Mouse (Mus musculus) liver, embryonic 15.5 days (tissue): ENCODE measurements around the gene Abi1. TPM values are rescaled to one million over a fixed set of nuclear protein-coding genes. Genes with fewer than 3 reads are reported as not detected.
"Not testable (repeated sequence)": the region's sequence is repeated elsewhere in the genome, so short reads cannot be mapped to it uniquely, and the experiment has no call there.

Experiments used
- ATAC-seq: fragments of 200-750 bp; cut with Nextera tagmentation; 2 replicates; pipeline ENCODE4 v1.8.0; 2017; ENCODE audit warnings: moderate number of reproducible peaks, mild to moderate bottlenecking, moderate library complexity; ENCODE audit not compliant: insufficient read depth
- H3K27ac ChIP-seq: fragments of 300-500 bp; sonication (generic); replicated peaks from 2 replicates; pipeline ENCODE4 v1.5.1; 2015; ENCODE audit warnings: mild to moderate bottlenecking, inconsistent platforms
- H3K27me3 ChIP-seq: fragments of 300-500 bp; sonication (generic); 2 replicates; pipeline ENCODE4 v1.6.1; 2015; ENCODE audit warnings: mild to moderate bottlenecking, inconsistent platforms
- H3K36me3 ChIP-seq: fragments of 300-500 bp; sonication (generic); replicated peaks from 2 replicates; pipeline ENCODE4 v1.6.1; 2015; ENCODE audit warnings: moderate library complexity, mild to moderate bottlenecking, inconsistent platforms
- H3K4me1 ChIP-seq: fragments of 300-500 bp; sonication (generic); replicated peaks from 2 replicates; pipeline ENCODE4 v1.6.1; 2015; ENCODE audit warnings: inconsistent platforms
- H3K4me2 ChIP-seq: fragments of 300-500 bp; sonication (generic); 2 replicates; pipeline ENCODE4 v1.6.1; 2015; ENCODE audit warnings: moderate library complexity, mild to moderate bottlenecking, inconsistent platforms
- H3K4me3 ChIP-seq: fragments of 300-500 bp; sonication (generic); replicated peaks from 2 replicates; pipeline ENCODE4 v1.5.1; 2015; ENCODE audit warnings: mild to moderate bottlenecking, inconsistent platforms
- H3K9ac ChIP-seq: fragments of 300-500 bp; sonication (generic); 2 replicates; pipeline ENCODE4 v1.6.1; 2015; ENCODE audit warnings: moderate library complexity, mild to moderate bottlenecking, inconsistent platforms
- H3K9me3 ChIP-seq: fragments of 300-500 bp; sonication (generic); replicated peaks from 2 replicates; pipeline ENCODE4 v1.6.1; 2016; ENCODE audit warnings: inconsistent platforms
- WGBS: fragments of 180-500 bp; shearing (Covaris S2); methylation state at CpG from one replicate; pipeline ENCODE4 v1.1.7; 2015; ENCODE audit warnings: mixed read lengths; ENCODE audit not compliant: insufficient replicate concordance; 5-methylcytosine and 5-hydroxymethylcytosine counted together
- polyA plus RNA-seq: library from polyadenylated mRNA; unstranded; fragments of >200 nt; fragmentation: Nextera tagmentation; extraction: Ambion mirVana; gene quantifications from 2 replicates; pipeline ENCODE4 v1.2.1, GENCODE M21; 2015

Gene Abi1
- polyA plus RNA-seq, 1 experiment from 2014 or later: 19.0 TPM

- no peaks in the 10 kb centered on the region for H3K9me3 ChIP-seq
- H3K27me3 ChIP-seq: no peaks in the 10 kb centered on the region
- H3K4me2 ChIP-seq: no peak overlapping the region
- H3K9ac ChIP-seq: no peak overlapping the region
- H3K4me3 ChIP-seq: no peak overlapping the region
- peaks cover 13% of the 10 kb centered on the region; the same call in 1 of the 2 replicates for H3K36me3 ChIP-seq
- whole genome bisulfite sequencing: 80% methylated on average over 4 of the region's 4 CpGs
- ATAC-seq: no peak
- H3K4me1 ChIP-seq: peaks cover 20% of the 10 kb centered on the region
- no peak overlapping the region for H3K27ac ChIP-seq
Observed at GRCm38 (mm10) chr2:23028826-23029225, 11.2 kb downstream of the Abi1 start.

GRCm38 (mm10) chr2:23026379-23026778 is 13.7 kb downstream of the Abi1 start:
- ATAC-seq: peak; percentile 63; the same call in 1 of the 2 replicates

GRCm38 (mm10) chr2:23023714-23024282 is 16.2 kb downstream of the Abi1 start:
- Histone ChIP-seq H3K27me3 (no peaks in the 10 kb centered on the region), H3K36me3 (no peaks in the 10 kb centered on the region), H3K9ac (no peak overlapping the region), H3K9me3 (no peaks in the 10 kb centered on the region), H3K27ac (no peak overlapping the region), H3K4me3 (no peak overlapping the region), H3K4me1 (peaks cover 36% of the 10 kb centered on the region), H3K4me2 (no peak overlapping the region)
- WGBS: 68% methylated on average over 4 of the region's 4 CpGs
- ATAC-seq: no peak

More at GRCm38 (mm10) chr2:23026379-23026778, 13.7 kb downstream of the Abi1 start:
- 27% methylated on average over 1 of the region's 1 CpGs for WGBS
- Histone ChIP-seq H3K27me3 (no peaks in the 10 kb centered on the region), H3K4me3 (no peak overlapping the region), H3K27ac (no peak overlapping the region), H3K36me3 (0 out of 2 replicates have a peak, but pooled peaks cover 9% of the 10 kb centered on the region), H3K9me3 (no peaks in the 10 kb centered on the region), H3K4me2 (no peak overlapping the region), H3K4me1 (peaks cover 31% of the 10 kb centered on the region), H3K9ac (no peak overlapping the region)

- ATAC-seq: no peak
Observed at GRCm38 (mm10) chr2:23023023-23023422, 17.0 kb downstream of the Abi1 start.

GRCm38 (mm10) chr2:23021721-23022120 is 18.3 kb downstream of the Abi1 start:
- Histone ChIP-seq H3K4me2 (peak overlapping the region; percentile 19; the same call in 1 of the 2 replicates), H3K36me3 (no peaks in the 10 kb centered on the region), H3K27ac (no peak overlapping the region), H3K4me3 (no peak overlapping the region), H3K9ac (no peak overlapping the region), H3K4me1 (peaks cover 34% of the 10 kb centered on the region), H3K9me3 (no peaks in the 10 kb centered on the region), H3K27me3 (no peaks in the 10 kb centered on the region)
- peak; percentile 66 for ATAC-seq
- 27% methylated on average over 4 of the region's 4 CpGs for WGBS

More at GRCm38 (mm10) chr2:23023023-23023422, 17.0 kb downstream of the Abi1 start:
- H3K4me1 ChIP-seq: peaks cover 36% of the 10 kb centered on the region
- H3K4me3 ChIP-seq: no peak overlapping the region
- H3K4me2 ChIP-seq: no peak overlapping the region
- H3K27ac ChIP-seq: no peak overlapping the region
- no peaks in the 10 kb centered on the region for H3K9me3 ChIP-seq
- H3K27me3 ChIP-seq: no peaks in the 10 kb centered on the region
- H3K9ac ChIP-seq: no peak overlapping the region
- no peaks in the 10 kb centered on the region for H3K36me3 ChIP-seq
- 84% methylated on average over 3 of the region's 3 CpGs for WGBS

GRCm38 (mm10) chr2:23021320-23021719 is 18.7 kb downstream of the Abi1 start:
- Histone ChIP-seq H3K36me3 (no peaks in the 10 kb centered on the region), H3K4me1 (peaks cover 33% of the 10 kb centered on the region), H3K4me3 (no peak overlapping the region), H3K9me3 (no peaks in the 10 kb centered on the region), H3K27me3 (no peaks in the 10 kb centered on the region), H3K27ac (no peak overlapping the region), H3K4me2 (peak overlapping the region; percentile 19; the same call in 1 of the 2 replicates), H3K9ac (no peak overlapping the region)
- 71% methylated on average over 4 of the region's 4 CpGs for whole genome bisulfite sequencing
- no peak for ATAC-seq

GRCm38 (mm10) chr2:23019170-23019569 is 20.9 kb downstream of the Abi1 start:
- Histone ChIP-seq H3K27ac (no peak overlapping the region), H3K4me3 (no peak overlapping the region), H3K4me1 (peaks cover 46% of the 10 kb centered on the region), H3K4me2 (no peak overlapping the region), H3K9me3 (no peaks in the 10 kb centered on the region), H3K9ac (no peak overlapping the region), H3K36me3 (no peaks in the 10 kb centered on the region), H3K27me3 (no peaks in the 10 kb centered on the region)
- no peak for ATAC-seq
- WGBS: 39% methylated on average over 2 of the region's 2 CpGs

GRCm38 (mm10) chr2:23016121-23016520 is 23.9 kb downstream of the Abi1 start:
- ATAC-seq: no peak
- WGBS: 74% methylated on average over 3 of the region's 3 CpGs
- no peaks in the 10 kb centered on the region for H3K36me3 ChIP-seq
- H3K4me3 ChIP-seq: no peak overlapping the region
- no peaks in the 10 kb centered on the region for H3K27me3 ChIP-seq
- no peak overlapping the region for H3K4me2 ChIP-seq
- H3K9ac ChIP-seq: no peak overlapping the region
- H3K9me3 ChIP-seq: no peaks in the 10 kb centered on the region
- H3K4me1 ChIP-seq: peaks cover 28% of the 10 kb centered on the region
- H3K27ac ChIP-seq: no peak overlapping the region

GRCm38 (mm10) chr2:23015335-23015734 is 24.7 kb downstream of the Abi1 start:
- Histone ChIP-seq H3K9ac (no peak overlapping the region), H3K4me3 (no peak overlapping the region), H3K4me2 (no peak overlapping the region), H3K27me3 (no peaks in the 10 kb centered on the region), H3K36me3 (no peaks in the 10 kb centered on the region), H3K4me1 (peaks cover 26% of the 10 kb centered on the region), H3K27ac (no peak overlapping the region), H3K9me3 (no peaks in the 10 kb centered on the region)
- ATAC-seq: no peak
- 68% methylated on average over 18 of the region's 18 CpGs for WGBS

- H3K27ac ChIP-seq, H3K9ac ChIP-seq, H3K9me3 ChIP-seq, ATAC-seq, H3K4me3 ChIP-seq, H3K27me3 ChIP-seq, H3K4me2 ChIP-seq, H3K36me3 ChIP-seq: not testable (repeated sequence)
- 74% methylated on average over 3 of the region's 3 CpGs for WGBS
- H3K4me1 ChIP-seq: peaks cover 24% of the 10 kb centered on the region
Observed at GRCm38 (mm10) chr2:23014935-23015334, 25.1 kb downstream of the Abi1 start.

- Histone ChIP-seq H3K4me1 (peaks cover 9% of the 10 kb centered on the region), H3K9me3 (no peaks in the 10 kb centered on the region), H3K27ac (no peak overlapping the region), H3K36me3 (peaks cover 10% of the 10 kb centered on the region), H3K9ac (no peak overlapping the region), H3K4me3 (no peak overlapping the region), H3K27me3 (no peaks in the 10 kb centered on the region), H3K4me2 (no peak overlapping the region)
- ATAC-seq: no peak
- 80% methylated on average over 1 of the region's 1 CpGs for WGBS
Observed at GRCm38 (mm10) chr2:23008256-23008655, 31.8 kb downstream of the Abi1 start.

- Histone ChIP-seq H3K9ac (no peak overlapping the region), H3K4me2 (no peak overlapping the region), H3K27me3 (no peaks in the 10 kb centered on the region), H3K4me1 (peaks cover 9% of the 10 kb centered on the region), H3K9me3 (no peaks in the 10 kb centered on the region), H3K27ac (no peak overlapping the region), H3K4me3 (no peak overlapping the region), H3K36me3 (peaks cover 10% of the 10 kb centered on the region)
- 81% methylated on average over 7 of the region's 7 CpGs for WGBS
- ATAC-seq: no peak
Observed at GRCm38 (mm10) chr2:23007577-23007976, 32.5 kb downstream of the Abi1 start.
